Mouse (Mus musculus) pancreas, adult 10 weeks (tissue): ENCODE measurements around the gene Olfr101. TPM values are rescaled to one million over a fixed set of nuclear protein-coding genes. Genes with fewer than 3 reads are reported as not detected.

Experiments
- polyA plus RNA-seq: library from polyadenylated mRNA; stranded (reverse); fragments of 350-450 nt; fragmentation: Illumina TruSeq; extraction: RNeasy Lipid Tissue Mini Kit (QIAGEN cat#74804); gene quantifications from one replicate; pipeline ENCODE4 v1.2.3, GENCODE M21; 2015; ENCODE audit warnings: low read depth, low replicate concordance; ENCODE audit not compliant: insufficient read depth

The Olfr101 gene
- not detected for polyA plus RNA-seq

DNA sequence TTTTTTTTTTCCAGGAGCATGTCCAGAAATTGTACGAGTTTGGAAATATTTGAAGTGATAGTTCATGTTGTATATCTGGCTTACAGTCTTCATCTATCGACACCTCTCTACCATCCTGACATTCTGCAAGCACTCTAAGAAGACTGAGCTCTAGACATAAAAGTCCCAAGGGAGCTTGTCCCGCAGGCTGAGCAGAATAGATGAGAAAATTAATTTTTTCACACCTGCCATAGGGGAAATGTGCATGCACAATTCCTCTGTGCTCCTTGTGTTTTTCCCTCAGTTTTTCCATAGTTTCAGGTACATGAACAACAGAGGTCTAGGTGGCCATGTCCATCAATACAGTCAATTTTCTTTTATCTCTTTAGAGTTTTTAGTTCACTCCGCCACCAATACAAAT lies at the start of gene Olfr101:
Gene Olfr101 (minus strand): TSS at position 101 of the 400 bp plus-strand sequence.

DNA sequence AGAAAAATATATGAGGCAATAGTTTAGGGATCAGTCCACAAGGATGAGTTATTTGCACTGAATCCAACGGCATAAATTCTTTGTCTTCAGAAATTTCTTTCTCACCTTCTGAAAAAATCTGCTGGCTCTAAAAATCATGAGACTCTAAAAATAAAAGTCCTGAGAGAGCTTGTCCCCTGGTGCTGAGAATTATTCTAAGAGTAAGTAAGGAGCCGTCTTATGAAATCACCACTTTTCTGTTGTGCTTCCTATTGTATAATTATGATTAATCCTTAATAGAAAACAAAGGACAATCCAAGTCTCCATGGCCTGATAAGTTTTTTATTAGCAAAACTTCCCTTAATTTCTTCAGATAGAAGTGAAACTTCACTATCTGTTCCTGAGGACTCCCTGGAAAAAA lies 35.5 kb upstream of the Olfr101 start, which contains the start of gene Olfr103:
Gene Olfr103 (minus strand): TSS at position 101 of the 400 bp plus-strand sequence.

DNA sequence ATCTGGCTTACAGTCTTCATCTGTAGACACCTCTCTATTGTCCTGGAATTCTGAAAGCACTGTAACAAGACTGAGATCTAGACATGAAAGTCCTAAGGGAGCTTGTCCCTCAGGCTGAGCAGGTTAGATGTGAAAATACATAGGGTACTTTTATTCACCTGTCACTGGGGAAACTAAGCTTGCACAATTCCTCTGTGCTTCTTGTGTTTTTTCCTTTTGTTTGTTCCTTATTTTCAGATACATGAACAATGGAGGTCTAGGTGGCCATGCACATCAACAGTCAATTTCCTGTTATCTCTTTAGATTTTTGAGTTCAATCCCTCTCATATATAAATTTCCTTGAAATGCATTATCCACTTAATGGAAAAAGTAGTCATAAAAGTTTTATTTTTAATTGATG lies 12.8 kb upstream of the Olfr101 start, which contains the start of gene Olfr102:
Gene Olfr102 (minus strand): TSS at position 101 of the 400 bp plus-strand sequence.

DNA sequence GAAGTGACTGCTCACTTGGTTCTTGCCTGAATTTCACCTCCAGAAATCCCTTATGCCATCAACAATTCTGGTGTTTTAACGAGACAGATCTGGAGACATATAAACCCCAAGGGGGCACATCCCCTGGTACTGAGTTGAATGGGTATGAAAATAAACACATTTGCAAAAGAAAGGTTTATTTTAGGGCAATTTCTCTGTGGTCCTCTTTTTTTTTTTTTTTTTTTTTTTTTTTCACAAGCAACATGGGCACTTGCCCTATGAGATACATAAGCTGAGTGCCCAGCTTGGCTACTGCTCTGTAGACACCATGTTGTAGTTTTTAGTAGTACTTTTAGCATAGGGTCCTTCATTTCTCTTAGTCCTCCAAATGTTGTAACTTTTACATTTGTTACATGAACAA lies 20.8 kb downstream of the Olfr101 start, which contains the start of gene Olfr99:
Gene Olfr99 (minus strand): TSS at position 101 of the 400 bp plus-strand sequence.

DNA sequence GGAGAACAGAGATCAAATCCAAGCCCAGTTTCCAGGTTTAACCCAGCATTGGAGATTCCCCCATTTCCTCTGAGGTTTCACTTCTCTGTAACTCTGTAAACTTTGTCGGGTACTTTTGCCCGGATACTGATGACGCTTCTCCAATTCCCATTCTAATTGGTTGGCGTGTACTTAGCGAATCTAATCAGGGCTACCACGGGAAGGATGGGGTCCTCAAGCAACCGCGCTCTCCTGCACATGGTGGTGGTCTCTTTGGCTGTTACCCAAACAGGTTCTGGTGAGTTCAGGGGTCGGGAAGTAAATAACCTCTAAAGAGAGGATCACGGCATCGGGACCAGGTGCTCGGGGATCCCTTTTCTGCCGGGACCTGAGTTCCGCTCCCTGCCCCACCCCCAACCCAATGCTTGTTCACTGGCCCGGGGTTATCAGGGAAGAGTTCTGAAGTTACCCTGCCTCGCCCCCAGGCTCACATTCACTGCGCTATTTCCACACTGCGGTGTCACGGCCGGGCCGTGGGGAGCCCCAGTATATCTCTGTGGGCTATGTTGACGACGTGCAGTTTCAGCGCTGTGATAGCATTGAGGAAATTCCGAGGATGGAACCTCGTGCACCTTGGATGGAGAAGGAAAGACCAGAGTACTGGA lies 33.9 kb downstream of the Olfr101 start, which contains the start of gene H2-M3:
Gene H2-M3 (plus strand): TSS at position 163 of the 644 bp plus-strand sequence.

DNA sequence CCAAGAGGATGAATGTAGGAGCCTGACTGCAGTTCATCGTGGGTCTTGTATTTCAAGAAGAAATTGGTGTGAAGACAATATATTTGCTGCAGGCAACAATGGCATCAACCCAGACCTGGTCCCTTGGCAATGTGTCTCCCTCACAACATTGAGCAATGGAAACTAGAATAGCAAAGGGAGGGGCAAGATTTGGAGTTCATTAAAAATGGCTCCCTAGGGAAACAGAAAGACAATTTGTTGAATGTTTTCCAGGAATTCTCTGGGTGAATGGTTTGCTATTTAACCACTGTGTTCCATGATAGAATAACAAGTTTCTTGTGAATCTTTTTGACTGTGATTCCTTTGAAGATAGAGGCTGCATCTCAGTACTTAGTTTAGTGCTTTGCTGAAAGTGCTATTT lies 40.5 kb downstream of the Olfr101 start, which contains the start of gene Olfr98:
Gene Olfr98 (minus strand): TSS at position 124 of the 400 bp plus-strand sequence.

Other genes starting within 250 kb of the Olfr101 start
- gene Olfr90, start 215.8 kb downstream of the Olfr101 start, polyA plus RNA-seq = not detected
- gene Olfr91, start 206.0 kb downstream of the Olfr101 start, polyA plus RNA-seq = not detected
- gene Olfr92, start 184.2 kb downstream of the Olfr101 start, polyA plus RNA-seq = not detected
- gene Olfr93, start 142.8 kb downstream of the Olfr101 start, polyA plus RNA-seq = not detected
- not detected for gene Ubd, start 110.4 kb downstream of the Olfr101 start, polyA plus RNA-seq
- not detected for gene Olfr94, start 103.3 kb downstream of the Olfr101 start, polyA plus RNA-seq
- gene Olfr95, start 91.2 kb downstream of the Olfr101 start, polyA plus RNA-seq = not detected
- not detected for gene Olfr96, start 84.2 kb downstream of the Olfr101 start, polyA plus RNA-seq
- not detected for gene Olfr97, start 67.0 kb downstream of the Olfr101 start, polyA plus RNA-seq
- not detected for gene Olfr98, start 40.6 kb downstream of the Olfr101 start, polyA plus RNA-seq
- gene H2-M3, start 34.1 kb downstream of the Olfr101 start, polyA plus RNA-seq = 5.1 TPM
- gene Olfr99, start 20.9 kb downstream of the Olfr101 start, polyA plus RNA-seq = not detected
- gene Olfr102, start 12.7 kb upstream of the Olfr101 start, polyA plus RNA-seq = not detected
- not detected for gene Olfr103, start 35.4 kb upstream of the Olfr101 start, polyA plus RNA-seq
- gene Olfr104-ps, start 55.3 kb upstream of the Olfr101 start, polyA plus RNA-seq = not detected
- gene Olfr105-ps, start 74.7 kb upstream of the Olfr101 start, polyA plus RNA-seq = not detected
- not detected for gene Olfr106-ps, start 86.1 kb upstream of the Olfr101 start, polyA plus RNA-seq
- not detected for gene Olfr107, start 94.9 kb upstream of the Olfr101 start, polyA plus RNA-seq
- not detected for gene Olfr108, start 141.2 kb upstream of the Olfr101 start, polyA plus RNA-seq
- gene Olfr109, start 154.6 kb upstream of the Olfr101 start, polyA plus RNA-seq = not detected
- gene H2-M2, start 179.2 kb upstream of the Olfr101 start, polyA plus RNA-seq = not detected
- not detected for gene Olfr110, start 188.2 kb upstream of the Olfr101 start, polyA plus RNA-seq
- gene Olfr111, start 203.7 kb upstream of the Olfr101 start, polyA plus RNA-seq = not detected